Mouse (Mus musculus) neural tube, embryonic 11.5 days (tissue): Measurements from ENCODE around the gene Lig4. TPM values are rescaled to one million over a fixed set of nuclear protein-coding genes. Genes with fewer than 3 reads are reported as not detected.

Experiments
- ATAC-seq: fragments of 200-750 bp; cut with Nextera tagmentation; 2 replicates; pipeline ENCODE4 v1.8.0; 2017; ENCODE audit warnings: moderate number of reproducible peaks, mild to moderate bottlenecking, moderate TSS enrichment, moderate library complexity; ENCODE audit not compliant: insufficient read depth, low FRiP score, low TSS enrichment
- DNase-seq: peaks from one replicate; pipeline ENCODE4 v3.0.0-alpha.2; 2015; ENCODE audit warnings: low spot score
- H3K27ac ChIP-seq: fragments of 300-500 bp; sonication (generic); 2 replicates; pipeline ENCODE4 v1.5.1; 2014; ENCODE audit warnings: low read depth, mild to moderate bottlenecking, low read length
- H3K27me3 ChIP-seq: fragments of 300-500 bp; sonication (generic); 2 replicates; pipeline ENCODE4 v1.6.1; 2014; ENCODE audit warnings: mild to moderate bottlenecking, low read length, mixed read lengths; ENCODE audit not compliant: control insufficient read depth, insufficient read depth
- H3K36me3 ChIP-seq: fragments of 300-500 bp; sonication (generic); 2 replicates; pipeline ENCODE4 v1.6.1; 2014; ENCODE audit warnings: mild to moderate bottlenecking, low read length, moderate library complexity, mixed read lengths; ENCODE audit not compliant: control insufficient read depth, insufficient read depth
- H3K4me1 ChIP-seq: fragments of 300-500 bp; sonication (generic); 2 replicates; pipeline ENCODE4 v1.6.1; 2014; ENCODE audit warnings: low read length, mixed read lengths; ENCODE audit not compliant: control insufficient read depth, insufficient read depth
- H3K4me2 ChIP-seq: fragments of 300-500 bp; sonication (generic); 2 replicates; pipeline ENCODE4 v1.6.1; 2014; ENCODE audit warnings: low read depth, mild to moderate bottlenecking, moderate library complexity
- H3K4me3 ChIP-seq: fragments of 300-500 bp; sonication (generic); 2 replicates; pipeline ENCODE4 v1.5.1; 2014; ENCODE audit warnings: low read depth, low read length
- H3K9ac ChIP-seq: fragments of 300-500 bp; sonication (generic); 2 replicates; pipeline ENCODE4 v1.6.1; 2014; ENCODE audit warnings: mild to moderate bottlenecking, low read length
- H3K9me3 ChIP-seq: fragments of 300-500 bp; sonication (generic); 2 replicates; pipeline ENCODE4 v1.6.1; 2016; ENCODE audit warnings: low read length; ENCODE audit not compliant: control insufficient read depth
- WGBS: fragments of 180-500 bp; shearing (Covaris S2); extraction: QIAGEN DNeasy Blood & Tissue Kit; methylation state at CpG from one replicate; pipeline ENCODE4 v1.1.7; 2014; 5-methylcytosine and 5-hydroxymethylcytosine counted together
- polyA plus RNA-seq: library from polyadenylated mRNA; unstranded; fragments of >200 nt; fragmentation: Nextera tagmentation; extraction: Ambion mirVana; gene quantifications from 2 replicates; pipeline ENCODE4 v1.2.1, GENCODE M21; 2014

Gene Lig4
- polyA plus RNA-seq, 1 experiment from 2014 or later = 10.4 TPM

DNA sequence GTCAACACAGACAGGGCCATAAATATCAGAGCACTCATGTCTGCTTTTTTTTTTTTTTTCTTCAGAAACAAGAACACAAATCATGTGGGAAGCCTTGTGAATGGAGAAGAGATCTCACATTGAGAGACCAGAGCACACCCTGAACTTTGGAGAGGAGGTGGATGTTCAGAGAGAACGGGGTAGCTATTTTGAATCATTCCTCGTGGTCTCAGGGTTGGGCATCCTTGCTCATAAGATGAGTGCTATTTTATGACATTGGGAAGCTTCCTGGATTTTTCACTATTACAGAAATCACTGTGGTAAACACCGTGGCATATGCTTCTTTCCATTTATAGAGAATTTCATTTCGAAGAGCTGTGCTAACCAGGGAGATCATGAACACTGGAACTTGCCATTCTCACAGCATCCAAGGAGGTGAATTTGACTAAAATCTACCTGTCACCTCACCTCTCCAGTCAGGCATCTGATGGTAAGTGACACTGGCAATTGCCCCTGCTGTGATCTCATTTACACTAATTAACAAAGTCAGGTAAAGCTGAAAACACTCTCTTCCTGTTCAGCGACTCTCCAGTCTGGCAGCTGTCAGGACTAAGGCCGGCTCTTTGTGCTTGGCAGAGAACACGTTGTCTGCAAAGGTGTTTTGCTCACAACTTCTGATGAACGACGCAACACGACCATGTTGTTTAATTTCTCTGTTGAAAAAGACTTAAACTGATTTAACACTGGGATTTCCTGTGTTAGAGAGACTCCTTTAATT lies 28.2 kb downstream of the Lig4 start:
- Histone ChIP-seq H3K9me3 (no peaks in the 10 kb centered on the region), H3K4me2 (no peak overlapping the region), H3K4me1 (no peaks in the 10 kb centered on the region), H3K27me3 (no peaks in the 10 kb centered on the region), H3K4me3 (no peak overlapping the region), H3K27ac (no peak overlapping the region), H3K9ac (no peak overlapping the region), H3K36me3 (no peaks in the 10 kb centered on the region)
- no peak for DNase-seq
- ATAC-seq = no peak
- 69% methylated on average over 10 of the region's 10 CpGs for WGBS

DNA sequence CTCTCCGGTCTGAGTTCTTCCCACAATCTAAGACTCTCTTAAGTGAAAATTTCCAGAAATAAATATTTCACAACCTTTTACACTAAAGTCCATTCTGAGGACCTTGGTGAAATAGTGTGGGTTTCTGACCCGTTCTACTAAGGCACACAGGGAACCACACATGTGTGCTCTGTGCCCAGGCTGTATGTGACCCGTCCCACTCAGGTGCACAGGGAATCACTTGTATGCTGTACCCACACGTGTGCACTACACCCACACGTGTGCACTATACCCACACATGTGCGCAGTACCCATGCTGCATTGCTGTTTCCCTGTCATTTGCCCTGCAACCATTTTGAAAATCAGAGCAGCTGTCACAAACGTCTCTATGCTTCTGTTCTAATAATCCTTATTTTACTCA lies 41.9 kb downstream of the Lig4 start:
- H3K9me3 ChIP-seq = no peaks in the 10 kb centered on the region
- H3K4me3 ChIP-seq = no peak overlapping the region
- no peak overlapping the region for H3K9ac ChIP-seq
- H3K36me3 ChIP-seq = no peaks in the 10 kb centered on the region
- no peak for DNase-seq
- no peaks in the 10 kb centered on the region for H3K27me3 ChIP-seq
- no peaks in the 10 kb centered on the region for H3K4me1 ChIP-seq
- 74% methylated on average over 7 of the region's 7 CpGs for WGBS
- H3K27ac ChIP-seq = no peak overlapping the region
- no peak overlapping the region for H3K4me2 ChIP-seq
- no peak for ATAC-seq

DNA sequence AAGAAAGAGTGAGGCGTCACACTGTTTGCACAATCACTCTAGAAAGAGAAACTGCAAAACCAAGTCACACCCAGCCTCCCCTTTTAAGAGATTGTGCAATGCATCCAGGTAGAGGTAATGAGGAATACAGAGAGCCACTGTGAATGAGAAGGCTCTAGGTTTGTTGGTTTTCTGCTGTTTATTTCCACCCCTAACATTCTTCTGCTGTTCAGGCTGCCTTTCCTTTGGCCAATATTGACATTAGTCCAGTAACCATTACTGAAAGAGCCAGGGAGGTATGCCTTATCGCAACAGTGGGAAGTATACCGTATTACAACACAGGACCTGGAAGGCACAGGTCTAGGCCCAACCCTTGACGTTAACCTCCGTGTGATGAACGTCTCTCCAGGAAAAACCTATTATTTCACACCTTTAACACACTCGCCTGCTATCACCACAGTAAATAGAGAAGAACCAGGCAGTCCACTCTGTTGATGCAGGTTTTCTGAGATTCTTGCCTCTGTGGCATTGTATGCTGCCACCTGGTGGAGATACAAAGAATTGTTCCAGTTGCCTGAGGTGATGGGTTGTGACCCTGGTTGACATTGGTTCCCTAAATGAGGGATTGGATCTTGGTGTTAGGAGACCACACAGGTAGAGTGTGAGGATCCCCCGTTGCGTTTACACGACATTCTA lies 42.5 kb downstream of the Lig4 start:
- no peaks in the 10 kb centered on the region for H3K27me3 ChIP-seq
- H3K27ac ChIP-seq = no peak overlapping the region
- no peak overlapping the region for H3K4me3 ChIP-seq
- 38% methylated on average over 10 of the region's 10 CpGs for WGBS
- H3K36me3 ChIP-seq = no peaks in the 10 kb centered on the region
- no peak overlapping the region for H3K4me2 ChIP-seq
- H3K9ac ChIP-seq = no peak overlapping the region
- H3K4me1 ChIP-seq = no peaks in the 10 kb centered on the region
- no peaks in the 10 kb centered on the region for H3K9me3 ChIP-seq
- ATAC-seq (no peak; the same call in 1 of the 2 replicates), DNase-seq (peak; percentile 25)

DNA sequence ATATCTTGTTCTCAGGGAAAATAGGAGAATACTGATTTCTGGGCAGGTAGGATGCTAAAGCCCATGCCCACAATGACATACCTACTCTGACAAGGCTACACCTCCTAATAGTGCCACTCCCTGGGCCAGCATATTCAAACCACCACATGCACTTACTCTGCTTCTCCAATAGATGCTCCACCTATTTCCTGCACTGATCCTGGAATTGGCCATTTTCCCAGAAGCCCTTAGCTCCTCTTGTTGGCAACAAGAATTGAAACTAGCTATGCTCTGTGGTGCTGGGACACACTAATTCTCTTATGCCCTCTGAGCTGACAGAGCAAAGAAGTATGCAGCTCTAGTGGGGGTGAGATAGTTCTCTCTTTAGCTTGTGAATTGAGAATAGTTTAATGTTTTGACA lies 44.8 kb downstream of the Lig4 start:
- H3K27ac ChIP-seq = no peak overlapping the region
- H3K27me3 ChIP-seq = no peaks in the 10 kb centered on the region
- no peaks in the 10 kb centered on the region for H3K36me3 ChIP-seq
- no peak overlapping the region for H3K9ac ChIP-seq
- no peaks in the 10 kb centered on the region for H3K9me3 ChIP-seq
- DNase-seq = no peak
- H3K4me1 ChIP-seq = no peaks in the 10 kb centered on the region
- no peak overlapping the region for H3K4me2 ChIP-seq
- no peak overlapping the region for H3K4me3 ChIP-seq
- no peak for ATAC-seq

DNA sequence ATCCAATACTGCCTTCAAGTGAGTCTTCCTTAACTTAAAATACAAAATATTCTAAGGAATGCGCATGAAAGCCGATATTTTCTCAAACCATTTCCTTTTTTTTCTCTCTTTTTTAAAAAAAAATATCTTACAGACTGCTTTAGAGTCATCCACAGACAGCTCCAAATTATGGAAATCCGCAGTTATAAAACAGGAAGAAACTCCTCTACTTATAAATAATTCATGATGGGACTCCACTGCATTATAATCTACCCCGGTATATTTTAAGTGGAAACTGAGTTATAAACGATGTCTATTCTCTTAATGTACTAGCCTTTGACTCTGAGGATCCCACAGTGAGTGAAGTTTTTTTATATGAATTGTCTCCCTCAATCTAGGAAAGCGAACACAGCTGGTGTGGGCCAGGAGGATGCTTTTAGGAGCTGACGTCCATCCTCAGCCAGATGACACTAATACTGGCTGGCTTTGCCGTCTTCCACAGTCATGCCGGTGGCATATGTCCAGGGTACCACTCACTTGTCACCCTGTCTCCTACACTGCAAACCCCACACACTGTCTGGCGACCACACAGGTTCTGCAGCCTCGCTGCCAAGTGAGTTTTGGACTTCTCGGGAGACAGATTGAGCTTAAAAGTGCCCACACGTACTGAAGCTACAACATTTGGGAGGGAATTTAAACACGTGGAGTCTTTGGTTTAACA lies 47.6 kb downstream of the Lig4 start:
- Histone ChIP-seq H3K4me1 (no peaks in the 10 kb centered on the region), H3K4me3 (no peak overlapping the region), H3K4me2 (no peak overlapping the region), H3K36me3 (no peaks in the 10 kb centered on the region), H3K9me3 (no peaks in the 10 kb centered on the region), H3K27ac (no peak overlapping the region), H3K9ac (no peak overlapping the region), H3K27me3 (no peaks in the 10 kb centered on the region)
- no peak for DNase-seq
- 82% methylated on average over 14 of the region's 14 CpGs for WGBS
- no peak for ATAC-seq

Other genes with a start within 250 kb of the Lig4 start
- 4.1 and 6.6 TPM in 2 replicates for gene Fam155a, start 206.5 kb downstream of the Lig4 start, polyA plus RNA-seq
- not detected in 2 replicates for gene Gm10217, start 113.4 kb downstream of the Lig4 start, polyA plus RNA-seq
- 23.3 and 24.7 TPM in 2 replicates for gene Abhd13, start within 50 bp of the Lig4 start, polyA plus RNA-seq
- gene Tnfsf13b, start 28.8 kb upstream of the Lig4 start, polyA plus RNA-seq = 1.1 and 1.2 TPM in 2 replicates
- gene Myo16, start 176.2 kb upstream of the Lig4 start, polyA plus RNA-seq = 1.8 and 2.5 TPM in 2 replicates